Mouse (Mus musculus) liver, postnatal 0 days (tissue): ENCODE results near the gene Cox6a1.

ENCODE experiments used
- CTCF ChIP-seq: sonication (generic); IDR thresholded peaks from 2 replicates; pipeline ENCODE4 v1.5.1; 2016; ENCODE audit warnings: antibody characterized with exemption, low read depth
- EP300 ChIP-seq: IDR thresholded peaks from 2 replicates; pipeline ENCODE4 v1.6.1; 2016; ENCODE audit warnings: antibody characterized with exemption, low read depth, mild to moderate bottlenecking

- TF ChIP-seq CTCF: peak; percentile 39
- TF ChIP-seq EP300: no peak
These were observed at the start of gene Cox6a1 for GRCm38 (mm10) chr5:115348546-115349224.
